Mouse (Mus musculus) adrenal gland, postnatal 14 days (tissue): ENCODE results near the gene Dscam. TPM values are rescaled to one million over a fixed set of nuclear protein-coding genes. Genes with fewer than 3 reads are reported as not detected.

Source experiments
- DNase-seq: peaks from one replicate; pipeline ENCODE4 v3.0.0; 2021; ENCODE audit warnings: mixed read lengths
- total RNA-seq: library from RNA; stranded (reverse); gene quantifications from 2 replicates; pipeline ENCODE4 v1.2.3, GENCODE M21; 2021

Gene Dscam
- total RNA-seq, 1 experiment from 2014 or later = 0.07 TPM

GRCm38 (mm10) chr16:96654054-96654453 lies 516.5 kb downstream of the Dscam start:
- no peak for DNase-seq

- no peak for DNase-seq
Measured at GRCm38 (mm10) chr16:96651444-96651843, 519.1 kb downstream of the Dscam start.

- no peak for DNase-seq
Measured at GRCm38 (mm10) chr16:96640101-96640500, 530.5 kb downstream of the Dscam start.

- no peak for DNase-seq
Measured at GRCm38 (mm10) chr16:96635916-96636315, 534.6 kb downstream of the Dscam start.

GRCm38 (mm10) chr16:96634791-96635143 lies 535.8 kb downstream of the Dscam start:
- DNase-seq = no peak

GRCm38 (mm10) chr16:96634097-96634790 lies 536.3 kb downstream of the Dscam start:
- no peak for DNase-seq

GRCm38 (mm10) chr16:96630241-96630640 lies 540.3 kb downstream of the Dscam start:
- DNase-seq = no peak

GRCm38 (mm10) chr16:96629623-96630022 lies 540.9 kb downstream of the Dscam start:
- no peak for DNase-seq

GRCm38 (mm10) chr16:96625468-96625867 lies 545.1 kb downstream of the Dscam start:
- no peak for DNase-seq

- no peak for DNase-seq
Measured at GRCm38 (mm10) chr16:96624570-96625411, 545.8 kb downstream of the Dscam start.

- DNase-seq = no peak
Measured at GRCm38 (mm10) chr16:96620861-96621260, 549.7 kb downstream of the Dscam start.

GRCm38 (mm10) chr16:96620402-96620801 lies 550.1 kb downstream of the Dscam start:
- DNase-seq = peak; percentile 37

GRCm38 (mm10) chr16:96617772-96618171 lies 552.8 kb downstream of the Dscam start:
- no peak for DNase-seq

GRCm38 (mm10) chr16:96613275-96613674 lies 557.3 kb downstream of the Dscam start:
- no peak for DNase-seq

GRCm38 (mm10) chr16:96610806-96611205 lies 559.7 kb downstream of the Dscam start:
- peak; percentile 57 for DNase-seq

- DNase-seq = no peak
Measured at GRCm38 (mm10) chr16:96602206-96602605, 568.3 kb downstream of the Dscam start.

GRCm38 (mm10) chr16:96600791-96601190 lies 569.8 kb downstream of the Dscam start:
- no peak for DNase-seq

- DNase-seq = peak; percentile 46
Measured at GRCm38 (mm10) chr16:96599401-96600060, 571.0 kb downstream of the Dscam start.

- no peak for DNase-seq
Measured at GRCm38 (mm10) chr16:96575841-96576240, 594.7 kb downstream of the Dscam start.

GRCm38 (mm10) chr16:96567428-96567827 lies 603.1 kb downstream of the Dscam start:
- no peak for DNase-seq

- DNase-seq = no peak
Measured at GRCm38 (mm10) chr16:96563350-96564257, 606.9 kb downstream of the Dscam start.

- no peak for DNase-seq
Measured at GRCm38 (mm10) chr16:96559796-96560195, 610.8 kb downstream of the Dscam start.
